Mouse (Mus musculus) G1E (cell line): ENCODE measurements at regions not wholly inside any gene's neighbourhood (a gene's known extent, or its start where the extent isn't known, plus 50 kb on each side); places are given as distances from the start of the nearest gene placed in this dataset.

Experiments
- ATAC-seq: 2 replicates; pipeline ENCODE4 v1.8.0; 2016; ENCODE audit warnings: mild to moderate bottlenecking; ENCODE audit not compliant: insufficient number of reproducible peaks, poor library complexity, low FRiP score, severe bottlenecking; ENCODE audit errors: extremely low read depth
- DNase-seq: peaks from one replicate; pipeline ENCODE4 v3.0.0; 2012; ENCODE audit warnings: low spot score
- H3K27me3 ChIP-seq: 2 replicates; pipeline ENCODE4 v1.6.1; 2012; ENCODE audit warnings: mild to moderate bottlenecking, low read length, inconsistent platforms; ENCODE audit not compliant: insufficient read depth
- H3K36me3 ChIP-seq: replicated peaks from 2 replicates; pipeline ENCODE3; 2012; ENCODE audit warnings: mild to moderate bottlenecking, inconsistent platforms
- H3K4me1 ChIP-seq: 2 replicates; pipeline ENCODE4 v1.6.1; 2012; ENCODE audit warnings: low read depth, low read length, inconsistent platforms, mixed read lengths; ENCODE audit not compliant: insufficient read depth
- H3K4me3 ChIP-seq: 2 replicates; pipeline ENCODE4 v1.5.1; 2012; ENCODE audit warnings: low read depth, mild to moderate bottlenecking, inconsistent platforms, low read length, moderate library complexity, mixed read lengths
- H3K9me3 ChIP-seq: replicated peaks from 2 replicates; pipeline ENCODE4 v1.6.1; 2012; ENCODE audit warnings: inconsistent platforms
- CTCF ChIP-seq: IDR thresholded peaks from 2 replicates; pipeline ENCODE4 v1.5.1; 2012; ENCODE audit warnings: low read depth, low read length, inconsistent platforms, mixed read lengths
- GATA1 ChIP-seq: IDR thresholded peaks from 2 replicates; pipeline ENCODE4 v1.6.1; 2012; ENCODE audit warnings: borderline replicate concordance, low read length, inconsistent platforms, mixed read lengths
- GATA2 ChIP-seq: IDR thresholded peaks from 2 replicates; pipeline ENCODE4 v1.6.1; 2012; ENCODE audit warnings: low read depth, low read length, inconsistent platforms, borderline replicate concordance
- POLR2AphosphoS5 ChIP-seq: IDR thresholded peaks from 2 replicates; pipeline ENCODE4 v1.6.1; 2012; ENCODE audit warnings: low read depth, low read length, inconsistent platforms; ENCODE audit not compliant: insufficient replicate concordance
- TAL1 ChIP-seq: conservative IDR thresholded peaks from 2 replicates; pipeline ENCODE4 v1.6.1; 2012; ENCODE audit warnings: low read depth, low read length, inconsistent platforms, mixed read lengths

DNA sequence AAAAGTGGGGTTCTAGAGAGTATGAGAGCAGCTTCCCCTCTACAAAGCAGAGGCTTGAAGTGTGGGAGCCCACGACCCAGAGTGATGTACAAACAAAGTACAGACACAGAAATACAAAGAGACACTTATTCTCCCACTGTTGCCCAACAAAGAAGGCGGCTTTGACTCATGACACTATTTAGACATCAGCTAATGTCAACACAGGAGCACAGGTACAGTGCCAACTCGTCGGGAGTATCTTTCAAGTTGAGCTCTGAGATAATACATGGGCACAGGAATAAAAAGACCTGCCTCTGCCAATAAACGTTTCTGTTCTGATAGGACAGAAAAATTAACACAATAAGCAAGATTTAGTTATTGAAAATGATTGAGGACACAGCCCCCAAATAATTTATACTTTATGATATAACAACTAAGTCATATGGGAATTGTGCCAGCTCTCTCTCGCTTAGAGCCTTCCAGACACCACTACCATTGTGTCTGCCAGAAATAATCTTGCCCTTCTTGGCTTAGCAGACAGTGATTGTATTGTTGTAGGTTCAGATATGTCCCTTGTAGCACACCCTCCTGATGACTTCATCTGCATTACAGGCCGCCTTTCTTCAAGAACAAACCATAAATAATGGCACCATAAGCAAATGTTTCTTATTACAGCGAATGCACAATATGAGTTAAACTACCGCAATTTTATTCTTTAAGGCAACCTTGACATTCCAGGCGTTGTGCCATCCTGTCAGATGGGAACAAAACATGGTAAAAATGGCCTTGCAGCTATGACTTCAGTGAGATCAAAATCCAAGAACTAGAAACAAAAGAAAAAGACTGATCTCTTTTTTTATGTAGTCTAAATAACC is 561.1 kb downstream of the Adgrl2 start:
- Histone ChIP-seq H3K36me3 (no peaks in the 10 kb centered on the region), H3K4me1 (no peaks in the 10 kb centered on the region), H3K4me3 (no peak overlapping the region), H3K27me3 (no peaks in the 10 kb centered on the region), H3K9me3 (peaks cover 34% of the 10 kb centered on the region)
- no peak for ATAC-seq
- DNase-seq = no peak
- TF ChIP-seq GATA2 = no peak
- TF ChIP-seq POLR2AphosphoS5 = no peak
- no peak for TF ChIP-seq CTCF
- TF ChIP-seq GATA1 = no peak
- TF ChIP-seq TAL1 = no peak

DNA sequence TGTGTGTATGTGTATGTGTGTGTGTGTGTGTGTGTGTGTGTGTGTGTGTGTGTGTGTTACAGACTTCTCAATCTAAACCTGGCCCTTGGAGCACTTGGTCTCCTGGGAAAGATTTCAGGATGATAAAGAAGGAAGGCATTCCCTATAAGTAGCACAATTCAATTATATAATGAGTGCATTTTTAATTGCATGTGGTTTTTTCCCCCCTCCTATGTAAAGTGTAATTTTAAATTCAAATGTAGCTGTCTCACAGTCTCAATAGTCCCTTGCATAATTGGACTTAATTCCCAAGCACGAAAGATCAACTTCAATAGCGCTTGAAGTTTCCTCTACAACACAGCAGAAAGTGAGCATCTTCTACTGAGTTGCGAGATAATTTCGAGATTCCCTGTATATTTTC is 566.3 kb downstream of the Adgrl2 start:
- Histone ChIP-seq H3K4me1 (no peaks in the 10 kb centered on the region), H3K4me3 (no peak overlapping the region), H3K27me3 (no peaks in the 10 kb centered on the region), H3K9me3 (peaks cover 32% of the 10 kb centered on the region), H3K36me3 (no peaks in the 10 kb centered on the region)
- TF ChIP-seq POLR2AphosphoS5 (no peak), TAL1 (no peak), CTCF (no peak), GATA1 (no peak)
- ATAC-seq (no peak), DNase-seq (no peak)

DNA sequence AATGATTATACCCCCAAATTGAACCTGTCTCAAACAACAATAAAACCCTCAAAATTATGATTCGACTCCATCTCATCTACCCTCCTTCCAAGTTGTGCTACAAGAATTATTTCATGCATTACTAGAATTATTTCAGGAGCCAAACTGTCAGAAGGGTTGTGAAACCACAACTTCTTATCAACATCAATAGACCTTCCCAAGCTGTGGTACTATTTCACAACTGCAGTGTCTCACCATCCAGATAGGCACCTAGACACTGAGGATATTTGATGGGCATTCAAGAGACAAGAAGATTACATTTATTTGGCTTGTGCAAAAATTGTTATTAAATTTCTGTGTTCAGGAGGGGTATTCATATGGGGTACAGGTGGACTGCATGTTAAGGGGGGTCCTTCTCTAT is 567.0 kb downstream of the Adgrl2 start:
- H3K36me3 ChIP-seq = no peaks in the 10 kb centered on the region
- ATAC-seq (no peak), DNase-seq (no peak)
- no peaks in the 10 kb centered on the region for H3K27me3 ChIP-seq
- no peak overlapping the region for H3K4me3 ChIP-seq
- H3K9me3 ChIP-seq = peaks cover 25% of the 10 kb centered on the region
- H3K4me1 ChIP-seq = no peaks in the 10 kb centered on the region
- TF ChIP-seq GATA2 = no peak
- TF ChIP-seq POLR2AphosphoS5 = no peak
- TF ChIP-seq GATA1 = no peak
- TF ChIP-seq TAL1 = no peak
- TF ChIP-seq CTCF = no peak

DNA sequence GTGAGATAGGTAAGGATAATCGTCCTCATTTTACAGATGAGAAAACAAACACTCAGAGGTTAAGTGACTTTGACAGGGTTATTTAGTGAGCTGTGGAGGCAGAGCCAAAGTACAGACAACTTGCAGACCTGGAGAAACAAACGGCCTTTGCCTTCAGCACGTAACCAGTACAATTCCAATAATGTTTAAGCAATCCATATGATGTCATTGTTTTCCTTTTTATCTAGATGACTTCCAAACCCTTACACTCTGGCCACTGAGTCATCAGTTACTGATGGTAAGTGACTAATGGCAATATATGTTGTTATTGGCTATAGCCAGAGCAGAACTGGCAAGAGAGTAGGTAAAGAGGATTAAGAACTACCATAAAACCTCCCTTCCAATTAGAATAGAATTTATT is 567.6 kb downstream of the Adgrl2 start:
- ATAC-seq (no peak), DNase-seq (no peak)
- Histone ChIP-seq H3K4me3 (no peak overlapping the region), H3K9me3 (peaks cover 23% of the 10 kb centered on the region), H3K27me3 (no peaks in the 10 kb centered on the region), H3K4me1 (no peaks in the 10 kb centered on the region), H3K36me3 (no peaks in the 10 kb centered on the region)
- TF ChIP-seq GATA2 = no peak

- Histone ChIP-seq H3K27me3 (no peaks in the 10 kb centered on the region), H3K36me3 (no peaks in the 10 kb centered on the region), H3K4me3 (no peak overlapping the region), H3K4me1 (no peaks in the 10 kb centered on the region), H3K9me3 (peaks cover 17% of the 10 kb centered on the region)
- ATAC-seq = no peak
- no peak for TF ChIP-seq GATA1
- no peak for TF ChIP-seq POLR2AphosphoS5
- TF ChIP-seq GATA2 = no peak
- TF ChIP-seq TAL1 = no peak
- TF ChIP-seq CTCF = no peak
- DNase-seq = no peak
These were observed 568.1 kb downstream of the Adgrl2 start for GRCm38 (mm10) chr3:148422205-148422604.

DNA sequence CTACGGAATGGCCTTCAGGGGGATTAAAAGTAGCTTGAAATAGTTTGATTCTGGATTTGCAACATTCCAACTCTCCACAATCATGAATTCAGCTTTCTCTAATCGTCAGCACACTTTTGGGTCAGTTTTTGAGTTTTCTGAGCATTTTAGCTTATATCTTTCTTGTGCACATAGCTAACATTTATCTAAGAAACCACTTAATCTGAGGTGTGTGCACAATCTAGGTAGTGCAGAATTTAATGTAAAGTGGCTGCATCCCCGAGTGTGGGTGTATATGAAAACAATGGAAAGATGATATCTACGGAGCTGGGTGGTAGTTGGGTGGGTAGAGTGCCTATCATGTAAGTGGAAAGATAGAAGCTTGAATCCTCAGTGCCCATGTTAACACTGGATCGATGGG is 570.1 kb downstream of the Adgrl2 start:
- Histone ChIP-seq H3K4me3 (no peak overlapping the region), H3K9me3 (peaks cover 15% of the 10 kb centered on the region), H3K4me1 (no peaks in the 10 kb centered on the region), H3K27me3 (no peaks in the 10 kb centered on the region), H3K36me3 (no peaks in the 10 kb centered on the region)
- ATAC-seq (no peak), DNase-seq (no peak)
- TF ChIP-seq GATA1 (no peak), CTCF (no peak)
